Mouse (Mus musculus) midbrain, embryonic 11.5 days (tissue): ENCODE measurements around the gene Bco2. TPM values are rescaled to one million over a fixed set of nuclear protein-coding genes. Genes with fewer than 3 reads are reported as not detected.

ENCODE experiments used
- ATAC-seq: fragments of 200-750 bp; cut with Nextera tagmentation; 2 replicates; pipeline ENCODE4 v1.8.0; 2017; ENCODE audit warnings: moderate TSS enrichment, moderate library complexity; ENCODE audit not compliant: low FRiP score
- DNase-seq: peaks from one replicate; pipeline ENCODE4 v3.0.0; 2015; ENCODE audit warnings: low spot score; ENCODE audit errors: missing footprints
- H3K27ac ChIP-seq: fragments of 300-500 bp; sonication (generic); 2 replicates; pipeline ENCODE4 v1.5.1; 2014; ENCODE audit warnings: low read depth, low read length
- H3K27me3 ChIP-seq: fragments of 300-500 bp; sonication (generic); 2 replicates; pipeline ENCODE4 v1.6.1; 2014; ENCODE audit warnings: mild to moderate bottlenecking, low read length, moderate library complexity, mixed read lengths; ENCODE audit not compliant: control insufficient read depth, insufficient read depth
- H3K36me3 ChIP-seq: fragments of 300-500 bp; sonication (generic); 2 replicates; pipeline ENCODE4 v1.6.1; 2014; ENCODE audit warnings: mild to moderate bottlenecking, low read length, moderate library complexity, mixed read lengths; ENCODE audit not compliant: control insufficient read depth, insufficient read depth
- H3K4me1 ChIP-seq: fragments of 300-500 bp; sonication (generic); 2 replicates; pipeline ENCODE4 v1.6.1; 2014; ENCODE audit warnings: low read length; ENCODE audit not compliant: control insufficient read depth, insufficient read depth
- H3K4me2 ChIP-seq: fragments of 300-500 bp; sonication (generic); 2 replicates; pipeline ENCODE4 v1.6.1; 2014; ENCODE audit warnings: mild to moderate bottlenecking, moderate library complexity
- H3K4me3 ChIP-seq: fragments of 300-500 bp; sonication (generic); 2 replicates; pipeline ENCODE4 v1.5.1; 2014; ENCODE audit warnings: low read depth, low read length
- H3K9ac ChIP-seq: fragments of 300-500 bp; sonication (generic); 2 replicates; pipeline ENCODE4 v1.6.1; 2014; ENCODE audit warnings: low read length
- H3K9me3 ChIP-seq: fragments of 300-500 bp; sonication (generic); 2 replicates; pipeline ENCODE4 v1.6.1; 2016; ENCODE audit warnings: low read length; ENCODE audit not compliant: control insufficient read depth
- WGBS: fragments of 180-500 bp; shearing (Covaris S2); extraction: QIAGEN DNeasy Blood & Tissue Kit; methylation state at CpG from one replicate; pipeline ENCODE4 v1.1.7; 2014; 5-methylcytosine and 5-hydroxymethylcytosine counted together
- polyA plus RNA-seq: library from polyadenylated mRNA; unstranded; fragments of >200 nt; fragmentation: Nextera tagmentation; extraction: Ambion mirVana; gene quantifications from 2 replicates; pipeline ENCODE4 v1.2.1, GENCODE M21; 2014

Bco2 gene
- polyA plus RNA-seq: 0.29 and 0.40 TPM in 2 replicates

GRCm38 (mm10) chr9:50555094-50555446 lies at the start of gene Bco2:
Gene Bco2 (minus strand): TSS chr9:50555181.
- peak; percentile 76 for ATAC-seq
- Histone ChIP-seq H3K36me3 (no peaks in the 10 kb centered on the region), H3K4me3 (peak within 1 kb of the TSS; percentile 27), H3K27ac (peak within 1 kb of the TSS; percentile 88), H3K27me3 (no peaks in the 10 kb centered on the region), H3K9me3 (no peaks in the 10 kb centered on the region), H3K4me1 (peaks cover 12% of the 10 kb centered on the region; the same call in 1 of the 2 replicates), H3K4me2 (peak within 1 kb of the TSS; percentile 45), H3K9ac (peak within 1 kb of the TSS; percentile 63)
- no peak for DNase-seq
- WGBS: 10% methylated on average over 2 of the region's 2 CpGs

DNA sequence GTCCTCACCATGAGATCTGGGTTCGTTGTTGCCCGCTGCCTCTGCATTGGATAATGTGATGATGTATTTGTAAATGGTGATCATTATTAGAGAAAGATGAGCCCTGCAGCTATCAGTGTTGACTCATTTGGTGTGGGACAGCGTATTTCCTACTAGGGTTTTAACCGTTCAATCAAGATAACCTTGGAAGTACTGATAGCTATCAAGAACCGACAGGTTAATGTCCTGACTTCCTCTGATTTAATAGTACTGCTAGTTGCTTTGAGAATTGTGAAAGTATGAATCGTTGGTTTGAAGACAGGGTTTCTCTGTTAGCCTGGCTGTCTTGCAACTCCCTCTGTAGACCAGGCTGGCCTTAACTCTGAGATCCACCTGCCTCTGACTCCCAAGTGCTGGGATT lies 49.4 kb upstream of the Bco2 start:
- no peaks in the 10 kb centered on the region for H3K27me3 ChIP-seq
- DNase-seq (peak; percentile 86), ATAC-seq (no peak)
- peak overlapping the region; percentile 92 for H3K9ac ChIP-seq
- WGBS: 6% methylated on average over 6 of the region's 6 CpGs
- H3K4me1 ChIP-seq: peaks cover 18% of the 10 kb centered on the region
- H3K27ac ChIP-seq: no peak overlapping the region; the same call in 1 of the 2 replicates
- peak overlapping the region; percentile 96 for H3K4me2 ChIP-seq
- no peaks in the 10 kb centered on the region for H3K9me3 ChIP-seq
- H3K36me3 ChIP-seq: peaks cover 3% of the 10 kb centered on the region; the same call in 1 of the 2 replicates
- peak overlapping the region; percentile 84 for H3K4me3 ChIP-seq

DNA sequence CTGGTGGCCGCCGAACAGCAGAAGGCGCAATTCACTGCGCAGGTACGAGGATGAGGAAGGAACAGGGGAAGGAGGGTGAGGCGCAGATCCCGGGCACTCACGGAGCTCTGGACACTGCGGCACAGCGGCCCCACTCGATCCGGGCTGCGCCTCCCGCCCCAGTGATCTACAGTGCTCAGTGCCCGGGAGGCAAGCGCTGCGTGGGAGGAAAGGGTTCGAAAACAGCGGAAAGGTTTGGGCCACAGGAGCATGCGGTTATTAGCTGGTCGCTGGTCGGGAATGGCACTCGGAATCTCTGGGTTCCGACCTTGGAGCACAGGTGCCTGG lies 49.0 kb upstream of the Bco2 start:
- H3K27ac ChIP-seq: peak overlapping the region; percentile 85
- H3K9me3 ChIP-seq: no peaks in the 10 kb centered on the region
- WGBS: under 1% methylated on average over 24 of the region's 24 CpGs
- H3K36me3 ChIP-seq: peaks cover 3% of the 10 kb centered on the region; the same call in 1 of the 2 replicates
- H3K9ac ChIP-seq: peak overlapping the region; percentile 92
- no peaks in the 10 kb centered on the region for H3K27me3 ChIP-seq
- ATAC-seq (peak; percentile 91), DNase-seq (no peak)
- H3K4me1 ChIP-seq: peaks cover 18% of the 10 kb centered on the region
- peak overlapping the region; percentile 96 for H3K4me2 ChIP-seq
- H3K4me3 ChIP-seq: peak overlapping the region; percentile 84

DNA sequence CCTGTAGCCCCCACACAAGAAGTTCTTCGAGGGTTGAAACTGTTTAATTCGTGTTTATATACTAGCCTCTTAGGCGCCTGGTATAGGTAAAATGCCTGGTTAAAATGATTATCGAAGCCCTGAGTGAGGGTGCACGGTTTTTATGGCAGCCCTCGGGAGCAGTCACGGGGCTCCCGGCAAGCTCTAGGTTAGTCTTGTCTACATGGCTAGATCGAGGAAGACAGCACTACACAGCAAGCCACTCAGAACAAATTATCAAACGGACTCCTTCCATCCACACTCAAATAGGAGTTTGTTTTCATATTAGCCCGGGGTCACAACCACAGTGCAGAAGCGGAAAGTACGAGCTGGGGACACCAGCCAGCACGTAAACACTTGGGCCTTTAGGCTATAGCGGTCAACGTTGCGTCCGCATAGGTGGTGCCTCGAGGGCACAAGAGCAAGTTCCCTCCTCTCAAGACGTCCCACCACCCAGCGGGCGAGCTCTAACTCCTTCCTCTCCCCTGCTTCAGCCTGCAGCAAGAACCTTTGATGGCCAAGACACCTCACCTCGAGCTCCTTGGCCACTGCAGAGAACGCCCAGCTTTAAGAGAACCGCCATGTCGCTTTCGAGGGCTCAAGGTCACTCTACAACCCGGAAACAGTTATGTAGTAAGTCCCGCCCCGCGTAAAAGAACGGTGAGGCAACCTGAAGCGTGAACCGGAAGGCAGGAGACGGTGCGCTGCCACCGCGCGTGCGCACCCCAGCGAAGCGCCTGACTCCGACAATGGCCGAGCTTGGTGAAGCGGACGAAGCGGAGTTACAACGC lies 48.4 kb upstream of the Bco2 start, which contains the start of the genes Sdhd and Timm8b:
Gene Sdhd (minus strand): TSS at position 624 of the 809 bp plus-strand sequence.
Gene Timm8b (plus strand): TSS at position 722 of the 809 bp plus-strand sequence.
- ATAC-seq (peak; percentile 99), DNase-seq (peak; percentile 99)
- H3K9me3 ChIP-seq: no peaks in the 10 kb centered on the region
- peaks cover 18% of the 10 kb centered on the region for H3K4me1 ChIP-seq
- no peaks in the 10 kb centered on the region for H3K27me3 ChIP-seq
- 1% methylated on average over 48 of the region's 48 CpGs for WGBS
- H3K27ac ChIP-seq: peak within 1 kb of the TSS; percentile 85
- peaks cover 5% of the 10 kb centered on the region for H3K36me3 ChIP-seq
- peak within 1 kb of the TSS; percentile 84 for H3K4me3 ChIP-seq
- H3K4me2 ChIP-seq: peak within 1 kb of the TSS; percentile 96
- peak within 1 kb of the TSS; percentile 92 for H3K9ac ChIP-seq

GRCm38 (mm10) chr9:50602055-50602845 lies 47.3 kb upstream of the Bco2 start:
- Histone ChIP-seq H3K27ac (no peak overlapping the region), H3K4me2 (peak overlapping the region; percentile 96), H3K4me1 (peaks cover 18% of the 10 kb centered on the region), H3K27me3 (no peaks in the 10 kb centered on the region), H3K36me3 (peaks cover 11% of the 10 kb centered on the region), H3K9me3 (no peaks in the 10 kb centered on the region), H3K9ac (peak overlapping the region; percentile 92), H3K4me3 (peak overlapping the region; percentile 84)
- ATAC-seq (no peak), DNase-seq (no peak)
- 90% methylated on average over 7 of the region's 7 CpGs for WGBS

- ATAC-seq (no peak), DNase-seq (no peak)
- Histone ChIP-seq H3K4me2 (no peak overlapping the region), H3K4me1 (peaks cover 18% of the 10 kb centered on the region), H3K27ac (no peak overlapping the region), H3K9ac (no peak overlapping the region), H3K27me3 (no peaks in the 10 kb centered on the region), H3K9me3 (no peaks in the 10 kb centered on the region), H3K4me3 (no peak overlapping the region), H3K36me3 (peaks cover 16% of the 10 kb centered on the region)
- 86% methylated on average over 6 of the region's 6 CpGs for whole genome bisulfite sequencing
Measured at GRCm38 (mm10) chr9:50601536-50601935, 46.6 kb upstream of the Bco2 start.

DNA sequence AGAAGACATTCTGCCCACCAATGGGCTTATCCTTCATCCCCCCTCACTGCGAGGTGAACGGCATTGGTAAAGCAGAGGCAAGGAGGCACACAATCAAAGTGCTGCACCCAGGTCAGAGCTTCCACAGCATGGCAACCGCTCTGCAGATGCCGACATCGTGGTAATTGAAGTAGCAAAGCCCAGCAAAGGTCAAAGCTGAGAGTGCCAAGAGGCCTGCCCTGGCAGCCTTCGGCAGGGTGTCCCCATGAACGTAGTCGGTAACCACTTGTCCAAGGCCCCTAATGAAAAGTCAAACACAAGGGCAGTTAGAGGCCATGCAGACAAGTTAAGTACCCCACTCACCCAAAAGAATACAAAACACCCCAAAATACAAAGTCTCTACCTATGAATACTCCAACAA lies 42.0 kb upstream of the Bco2 start:
- no peaks in the 10 kb centered on the region for H3K9me3 ChIP-seq
- H3K9ac ChIP-seq: no peak overlapping the region
- no peak overlapping the region for H3K27ac ChIP-seq
- H3K4me1 ChIP-seq: peaks cover under 1% of the 10 kb centered on the region
- H3K4me3 ChIP-seq: no peak overlapping the region
- ATAC-seq: no peak
- no peak overlapping the region for H3K4me2 ChIP-seq
- H3K36me3 ChIP-seq: peaks cover 19% of the 10 kb centered on the region
- H3K27me3 ChIP-seq: no peaks in the 10 kb centered on the region
- no peak for DNase-seq
- WGBS: 93% methylated on average over 8 of the region's 8 CpGs

- no peak for ATAC-seq
- no peaks in the 10 kb centered on the region for H3K9me3 ChIP-seq
- WGBS: 84% methylated on average over 12 of the region's 12 CpGs
Measured at GRCm38 (mm10) chr9:50594794-50595417, 39.9 kb upstream of the Bco2 start.

More at GRCm38 (mm10) chr9:50594794-50595417, 39.9 kb upstream of the Bco2 start:
- Histone ChIP-seq H3K36me3 (peaks cover 19% of the 10 kb centered on the region), H3K4me3 (no peak overlapping the region), H3K27me3 (no peaks in the 10 kb centered on the region), H3K27ac (no peak overlapping the region), H3K4me2 (no peak overlapping the region), H3K9ac (no peak overlapping the region), H3K4me1 (no peaks in the 10 kb centered on the region)
- no peak for DNase-seq
